Mouse (Mus musculus) forebrain, embryonic 15.5 days (tissue): ENCODE results near the gene Scarb1. TPM values are rescaled to one million over a fixed set of nuclear protein-coding genes. Genes with fewer than 3 reads are reported as not detected.
A peak's percentile ranks its signal among the peaks of the same experiment; 100 is the strongest.

Source experiments
- ATAC-seq: fragments of 200-750 bp; cut with Nextera tagmentation; replicated peaks from 2 replicates; pipeline ENCODE4 v1.8.0; 2017; ENCODE audit warnings: mild to moderate bottlenecking, moderate TSS enrichment, moderate library complexity
- H3K27ac ChIP-seq: fragments of 300-500 bp; sonication (generic); replicated peaks from 2 replicates; pipeline ENCODE4 v1.5.1; 2015; ENCODE audit warnings: mild to moderate bottlenecking, inconsistent platforms
- H3K27me3 ChIP-seq: fragments of 300-500 bp; sonication (generic); 2 replicates; pipeline ENCODE4 v1.6.1; 2015; ENCODE audit warnings: inconsistent platforms
- H3K36me3 ChIP-seq: fragments of 300-500 bp; sonication (generic); 2 replicates; pipeline ENCODE4 v1.6.1; 2015; ENCODE audit warnings: mild to moderate bottlenecking, inconsistent platforms
- H3K4me1 ChIP-seq: fragments of 300-500 bp; sonication (generic); 2 replicates; pipeline ENCODE4 v1.6.1; 2015; ENCODE audit warnings: inconsistent platforms
- H3K4me2 ChIP-seq: fragments of 300-500 bp; sonication (generic); replicated peaks from 2 replicates; pipeline ENCODE4 v1.6.1; 2015; ENCODE audit warnings: mild to moderate bottlenecking, inconsistent platforms
- H3K4me3 ChIP-seq: fragments of 300-500 bp; sonication (generic); 2 replicates; pipeline ENCODE4 v1.5.1; 2015; ENCODE audit warnings: mild to moderate bottlenecking, inconsistent platforms
- H3K9ac ChIP-seq: fragments of 300-500 bp; sonication (generic); replicated peaks from 2 replicates; pipeline ENCODE4 v1.6.1; 2015; ENCODE audit warnings: mild to moderate bottlenecking, inconsistent platforms
- H3K9me3 ChIP-seq: fragments of 300-500 bp; sonication (generic); 2 replicates; pipeline ENCODE4 v1.6.1; 2016; ENCODE audit warnings: inconsistent platforms
- WGBS: fragments of 180-500 bp; shearing (Covaris S2); methylation state at CpG from one replicate; pipeline ENCODE4 v1.1.7; 2015; ENCODE audit warnings: mixed read lengths; 5-methylcytosine and 5-hydroxymethylcytosine counted together
- polyA plus RNA-seq: library from polyadenylated mRNA; unstranded; fragments of >200 nt; fragmentation: Nextera tagmentation; extraction: Ambion mirVana; gene quantifications from 2 replicates; pipeline ENCODE4 v1.2.1, GENCODE M21; 2015

Scarb1 gene
- polyA plus RNA-seq, 1 experiment from 2014 or later = 28.5 TPM

DNA sequence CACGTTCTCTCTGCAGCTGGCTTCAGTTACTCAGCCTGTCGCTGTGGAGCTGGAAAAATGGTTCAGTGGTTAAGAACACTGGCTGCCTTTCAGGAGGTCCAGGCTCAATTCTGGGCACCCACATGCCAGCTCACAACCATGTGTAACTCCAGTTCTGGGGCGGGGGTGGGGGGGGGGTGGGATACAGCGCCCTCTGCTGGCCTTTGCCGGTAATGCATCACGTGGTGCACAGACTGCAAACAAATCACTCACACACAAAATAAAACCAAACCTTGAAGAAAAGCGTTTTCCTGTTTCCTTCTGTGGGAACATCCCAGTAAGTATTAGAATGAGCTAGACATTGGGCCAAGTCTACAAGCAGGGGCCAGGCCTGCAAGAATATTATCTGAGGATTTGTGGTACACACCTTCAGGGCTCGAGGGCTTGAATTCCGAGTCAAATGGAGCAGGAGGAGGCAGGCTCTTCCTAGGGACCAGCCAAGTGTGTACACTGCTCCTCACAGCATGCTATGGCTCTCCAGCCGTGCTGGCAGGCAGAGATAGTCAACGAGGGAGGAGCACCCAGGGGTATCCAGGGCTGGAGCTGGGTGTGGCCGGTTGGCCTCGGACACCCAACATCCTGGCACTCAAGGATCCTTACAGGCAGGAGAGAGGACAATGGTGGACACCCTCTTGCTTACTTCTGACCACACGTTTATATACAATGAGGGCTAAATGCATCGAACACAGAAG lies 88.8 kb downstream of the Scarb1 start:
- no peaks in the 10 kb centered on the region for H3K27me3 ChIP-seq
- no peaks in the 10 kb centered on the region for H3K9me3 ChIP-seq
- no peaks in the 10 kb centered on the region for H3K4me1 ChIP-seq
- H3K36me3 ChIP-seq = no peaks in the 10 kb centered on the region
- no peak for ATAC-seq
- H3K4me2 ChIP-seq = no peak overlapping the region
- no peak overlapping the region for H3K4me3 ChIP-seq
- WGBS = 61% methylated on average over 15 of the region's 15 CpGs
- H3K9ac ChIP-seq = no peak overlapping the region
- peak overlapping the region; percentile 36; the same call in 1 of the 2 replicates for H3K27ac ChIP-seq

GRCm38 (mm10) chr5:125249187-125249586 lies 91.7 kb downstream of the Scarb1 start:
- peaks cover 21% of the 10 kb centered on the region for H3K4me1 ChIP-seq
- H3K9ac ChIP-seq = no peak overlapping the region
- H3K27ac ChIP-seq = no peak overlapping the region
- no peak overlapping the region for H3K4me2 ChIP-seq
- H3K4me3 ChIP-seq = no peak overlapping the region
- H3K9me3 ChIP-seq = no peaks in the 10 kb centered on the region
- H3K27me3 ChIP-seq = no peaks in the 10 kb centered on the region
- no peaks in the 10 kb centered on the region for H3K36me3 ChIP-seq
- ATAC-seq = no peak
- 60% methylated on average over 6 of the region's 6 CpGs for WGBS

DNA sequence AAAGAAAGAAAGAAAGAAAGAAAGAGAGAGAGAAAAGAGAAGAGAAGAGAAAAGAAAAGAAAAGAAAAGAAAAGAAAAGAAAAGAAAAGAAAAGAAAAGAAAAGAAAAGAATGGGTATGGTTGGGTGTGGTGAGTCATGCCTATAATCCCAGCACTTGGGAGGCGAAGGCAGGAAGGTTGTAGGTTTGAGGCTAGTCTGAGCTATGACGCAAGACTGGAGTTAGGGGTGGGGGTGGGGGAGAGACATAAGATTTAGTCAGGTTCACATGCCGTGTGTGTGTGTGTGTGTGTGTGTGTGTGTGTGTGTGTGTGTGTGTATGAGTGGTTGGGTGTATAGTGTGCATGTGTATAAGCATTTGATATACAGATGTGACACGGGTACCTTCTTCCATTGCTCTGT lies 94.2 kb downstream of the Scarb1 start:
- peaks cover 36% of the 10 kb centered on the region for H3K4me1 ChIP-seq
- 87% methylated on average over 4 of the region's 4 CpGs for WGBS
- no peak for ATAC-seq
- H3K36me3 ChIP-seq = no peaks in the 10 kb centered on the region
- H3K4me2 ChIP-seq = no peak overlapping the region
- H3K4me3 ChIP-seq = no peak overlapping the region
- no peaks in the 10 kb centered on the region for H3K9me3 ChIP-seq
- no peaks in the 10 kb centered on the region for H3K27me3 ChIP-seq
- no peak overlapping the region for H3K9ac ChIP-seq
- no peak overlapping the region for H3K27ac ChIP-seq

- peak; percentile 71 for ATAC-seq
- Histone ChIP-seq H3K4me1 (peaks cover 41% of the 10 kb centered on the region), H3K9ac (peak overlapping the region; percentile 42), H3K36me3 (no peaks in the 10 kb centered on the region), H3K27me3 (no peaks in the 10 kb centered on the region), H3K27ac (peak overlapping the region; percentile 92), H3K4me3 (peak overlapping the region; percentile 24), H3K9me3 (no peaks in the 10 kb centered on the region), H3K4me2 (peak overlapping the region; percentile 44)
- under 1% methylated on average over 27 of the region's 27 CpGs for WGBS
Observed at GRCm38 (mm10) chr5:125245534-125246151, 95.3 kb downstream of the Scarb1 start.

DNA sequence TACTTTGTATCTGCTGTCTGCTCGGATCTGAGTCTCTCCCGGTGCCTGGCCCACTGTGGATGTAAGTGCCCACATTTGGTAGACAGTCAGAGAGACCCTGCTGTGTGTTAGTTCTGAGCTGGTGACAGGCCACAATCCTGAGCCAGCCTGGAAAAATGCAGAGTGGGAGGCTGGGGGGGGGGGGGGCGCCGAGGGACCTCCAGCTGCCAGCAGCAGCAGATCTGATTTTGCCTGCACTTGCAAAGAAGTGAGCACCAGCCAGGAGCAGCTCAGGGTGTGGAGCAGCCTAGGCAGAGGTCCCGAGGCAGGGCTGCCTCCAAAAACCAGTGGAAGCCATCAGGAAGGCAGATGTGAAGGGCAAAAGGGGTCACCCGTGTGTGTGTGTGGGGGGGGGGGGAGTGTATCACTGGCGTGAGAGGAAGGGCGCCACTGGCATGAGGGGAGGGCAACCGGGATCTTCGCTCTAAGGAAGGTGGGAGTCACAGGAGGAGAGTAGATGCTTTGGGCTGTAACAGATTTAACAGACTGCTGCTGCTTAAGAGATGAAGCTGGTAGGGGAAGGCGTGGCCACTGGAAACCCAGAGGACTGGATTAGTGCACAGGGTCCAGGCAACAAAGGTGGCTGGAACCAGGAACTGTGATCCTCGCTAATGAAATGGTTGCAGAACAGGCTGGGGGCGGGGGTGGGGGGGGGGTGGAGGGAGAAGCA lies 95.9 kb downstream of the Scarb1 start:
- Histone ChIP-seq H3K27ac (peak overlapping the region; percentile 92), H3K4me1 (peaks cover 48% of the 10 kb centered on the region), H3K4me2 (peak overlapping the region; percentile 44), H3K36me3 (no peaks in the 10 kb centered on the region), H3K9ac (peak overlapping the region; percentile 42), H3K9me3 (no peaks in the 10 kb centered on the region), H3K4me3 (peak overlapping the region; percentile 24), H3K27me3 (no peaks in the 10 kb centered on the region)
- peak; percentile 27; the same call in 1 of the 2 replicates for ATAC-seq
- WGBS = 5% methylated on average over 13 of the region's 13 CpGs

GRCm38 (mm10) chr5:125243928-125244327 lies 97.0 kb downstream of the Scarb1 start:
- Histone ChIP-seq H3K36me3 (no peaks in the 10 kb centered on the region), H3K27me3 (no peaks in the 10 kb centered on the region), H3K27ac (peak overlapping the region; percentile 92), H3K4me1 (peaks cover 48% of the 10 kb centered on the region), H3K4me2 (no peak overlapping the region), H3K4me3 (no peak overlapping the region), H3K9me3 (no peaks in the 10 kb centered on the region), H3K9ac (no peak overlapping the region)
- 15% methylated on average over 6 of the region's 6 CpGs for WGBS
- ATAC-seq = peak; percentile 70

- Histone ChIP-seq H3K27ac (no peak overlapping the region), H3K9me3 (no peaks in the 10 kb centered on the region), H3K4me2 (no peak overlapping the region), H3K9ac (no peak overlapping the region), H3K27me3 (no peaks in the 10 kb centered on the region), H3K4me1 (peaks cover 48% of the 10 kb centered on the region), H3K4me3 (no peak overlapping the region), H3K36me3 (no peaks in the 10 kb centered on the region)
- ATAC-seq = no peak
- WGBS = 47% methylated on average over 7 of the region's 7 CpGs
Observed at GRCm38 (mm10) chr5:125242111-125242510, 98.8 kb downstream of the Scarb1 start.

- peak; percentile 15; the same call in 1 of the 2 replicates for ATAC-seq
- Histone ChIP-seq H3K4me3 (no peak overlapping the region), H3K36me3 (no peaks in the 10 kb centered on the region), H3K4me1 (peaks cover 48% of the 10 kb centered on the region), H3K4me2 (no peak overlapping the region), H3K9me3 (no peaks in the 10 kb centered on the region), H3K27ac (no peak overlapping the region), H3K27me3 (no peaks in the 10 kb centered on the region), H3K9ac (no peak overlapping the region)
- WGBS = 11% methylated on average over 4 of the region's 7 CpGs
Observed at GRCm38 (mm10) chr5:125241627-125242026, 99.3 kb downstream of the Scarb1 start.

GRCm38 (mm10) chr5:125240124-125240781 lies 100.6 kb downstream of the Scarb1 start:
- no peak for ATAC-seq
- H3K4me2 ChIP-seq = no peak overlapping the region
- H3K27me3 ChIP-seq = no peaks in the 10 kb centered on the region
- peaks cover 37% of the 10 kb centered on the region for H3K4me1 ChIP-seq
- H3K9me3 ChIP-seq = no peaks in the 10 kb centered on the region
- no peak overlapping the region for H3K4me3 ChIP-seq
- H3K36me3 ChIP-seq = no peaks in the 10 kb centered on the region
- 22% methylated on average over 6 of the region's 6 CpGs for WGBS
- no peak overlapping the region for H3K9ac ChIP-seq
- no peak overlapping the region for H3K27ac ChIP-seq

- no peaks in the 10 kb centered on the region for H3K27me3 ChIP-seq
- H3K27ac ChIP-seq = no peak overlapping the region
- H3K9ac ChIP-seq = no peak overlapping the region
- no peak for ATAC-seq
- no peaks in the 10 kb centered on the region for H3K36me3 ChIP-seq
- no peak overlapping the region for H3K4me2 ChIP-seq
- no peaks in the 10 kb centered on the region for H3K9me3 ChIP-seq
- 65% methylated on average over 6 of the region's 6 CpGs for WGBS
- peaks cover 6% of the 10 kb centered on the region; the same call in 1 of the 2 replicates for H3K4me1 ChIP-seq
- no peak overlapping the region for H3K4me3 ChIP-seq
Observed at GRCm38 (mm10) chr5:125235874-125236273, 105.0 kb downstream of the Scarb1 start.

- Histone ChIP-seq H3K27me3 (no peaks in the 10 kb centered on the region), H3K9ac (no peak overlapping the region), H3K4me2 (no peak overlapping the region), H3K4me1 (peaks cover 4% of the 10 kb centered on the region; the same call in 1 of the 2 replicates), H3K27ac (no peak overlapping the region), H3K4me3 (no peak overlapping the region), H3K9me3 (no peaks in the 10 kb centered on the region), H3K36me3 (no peaks in the 10 kb centered on the region)
- 94% methylated on average over 3 of the region's 3 CpGs for WGBS
- no peak for ATAC-seq
Observed at GRCm38 (mm10) chr5:125235398-125235797, 105.5 kb downstream of the Scarb1 start.

- 83% methylated on average over 8 of the region's 8 CpGs for WGBS
- no peaks in the 10 kb centered on the region for H3K9me3 ChIP-seq
- H3K4me2 ChIP-seq = no peak overlapping the region
- no peak overlapping the region for H3K9ac ChIP-seq
- H3K27me3 ChIP-seq = no peaks in the 10 kb centered on the region
- no peak for ATAC-seq
- no peak overlapping the region for H3K4me3 ChIP-seq
- no peaks in the 10 kb centered on the region for H3K4me1 ChIP-seq
- H3K27ac ChIP-seq = no peak overlapping the region
- H3K36me3 ChIP-seq = no peaks in the 10 kb centered on the region
Observed at GRCm38 (mm10) chr5:125234399-125234798, 106.5 kb downstream of the Scarb1 start.
